9 mouse cellular contexts compared by ENCODE assay signal in genomic region chr2:93321946-93322345, GRCm38 (mm10). TPM values are rescaled to one million over a fixed set of nuclear protein-coding genes. Genes with fewer than 3 reads are reported as not detected.
A peak's percentile ranks its signal among the peaks of the same experiment; 100 is the strongest.
DNase-seq lines count a peak whose midpoint lies in the region; ATAC-seq and TF ChIP-seq lines count a peak whose summit lies in the region.
"Had no signal": no experiment of that assay in that cellular context is flagged by ENCODE, and none has a peak within 500 bp of the region (broad histone marks: within the 10 kb centered on the region; RNA-seq: fewer than 3 reads in every experiment).

No protein-coding gene starts in this region.

- no peaks in the 10 kb centered on the region for H3K27me3 ChIP-seq in intestine, embryonic 14.5 days (replicated peaks; ENCODE audit: control insufficient read depth, insufficient read depth, low read length)
- no peaks in the 10 kb centered on the region for H3K27me3 ChIP-seq in intestine, postnatal 0 days (replicated peaks; ENCODE audit: control insufficient read depth, insufficient read depth, low read length)
- H3K27me3 ChIP-seq in heart, embryonic 12.5 days (replicated peaks): no peaks in the 10 kb centered on the region
- H3K27me3 ChIP-seq in lung, postnatal 0 days (replicated peaks; ENCODE audit: insufficient read depth, low read length): no peaks in the 10 kb centered on the region

- TF ChIP-seq EP300 in lung, postnatal 0 days (IDR thresholded peaks at IDR 0.05): no peak

- no peaks in the 10 kb centered on the region for H3K9me3 ChIP-seq in intestine, embryonic 14.5 days (ENCODE audit: control insufficient read depth, low read length)
- 0 out of 2 replicates have a peak, but pooled peaks cover 4% of the 10 kb centered on the region for H3K9me3 ChIP-seq in intestine, postnatal 0 days (ENCODE audit: control insufficient read depth)
- no peaks in the 10 kb centered on the region for H3K9me3 ChIP-seq in heart, embryonic 12.5 days (replicated peaks)
- no peaks in the 10 kb centered on the region for H3K9me3 ChIP-seq in lung, postnatal 0 days (ENCODE audit: low read length)

- no peak overlapping the region for H3K4me3 ChIP-seq in intestine, embryonic 14.5 days (ENCODE audit: low read depth, low read length)
- no peak overlapping the region for H3K4me3 ChIP-seq in intestine, postnatal 0 days (ENCODE audit: low read depth, low read length)
- no peak overlapping the region for H3K4me3 ChIP-seq in heart, embryonic 12.5 days
- H3K4me3 ChIP-seq in lung, postnatal 0 days (ENCODE audit: low read depth, low read length): no peak overlapping the region

- DNase-seq in intestine, embryonic 14.5 days (ENCODE audit: low spot score): no peak
- DNase-seq in adrenal gland, postnatal 25 days: peak; percentile 42
- peak; percentile 34 for DNase-seq in lung, postnatal 0 days (ENCODE audit: low spot score)
- DNase-seq in left cerebral cortex, adult 9 months (ENCODE audit: low spot score in 2 of 2): no peak
- DNase-seq in layer of hippocampus, adult 9-11 months: no peak
- DNase-seq: midbrain, embryonic 14.5 days had no signal

- no peak overlapping the region for H3K4me2 ChIP-seq in intestine, embryonic 14.5 days (ENCODE audit: low read length)
- H3K4me2 ChIP-seq in intestine, postnatal 0 days (replicated peaks; ENCODE audit: low read depth): no peak overlapping the region
- no peak overlapping the region for H3K4me2 ChIP-seq in heart, embryonic 12.5 days
- no peak overlapping the region for H3K4me2 ChIP-seq in lung, postnatal 0 days (replicated peaks; ENCODE audit: low read depth, low read length)

- 0 out of 2 replicates have a peak overlapping the region, but pooled peaks have one; percentile 11 for H3K27ac ChIP-seq in intestine, embryonic 14.5 days (ENCODE audit: low read depth)
- no peak overlapping the region for H3K27ac ChIP-seq in intestine, postnatal 0 days (ENCODE audit: low read depth, low read length)
- 0 out of 2 replicates have a peak overlapping the region, but pooled peaks have one; percentile 34 for H3K27ac ChIP-seq in heart, embryonic 12.5 days (ENCODE audit: poor library complexity, severe bottlenecking)
- no peak overlapping the region for H3K27ac ChIP-seq in lung, postnatal 0 days (ENCODE audit: low read length)

- H3K36me3 ChIP-seq in intestine, embryonic 14.5 days (ENCODE audit: control insufficient read depth, insufficient read depth, low read length): no peaks in the 10 kb centered on the region
- H3K36me3 ChIP-seq in intestine, postnatal 0 days (ENCODE audit: control insufficient read depth, insufficient read depth): no peaks in the 10 kb centered on the region
- peaks cover 11% of the 10 kb centered on the region for H3K36me3 ChIP-seq in heart, embryonic 12.5 days
- H3K36me3 ChIP-seq in lung, postnatal 0 days (ENCODE audit: insufficient read depth, low read length): no peaks in the 10 kb centered on the region

- 48% methylated on average over 8 of the region's 8 CpGs for WGBS in intestine, embryonic 14.5 days
- 59% methylated on average over 8 of the region's 8 CpGs for WGBS in intestine, postnatal 0 days
- 64% methylated on average over 8 of the region's 8 CpGs for WGBS in heart, embryonic 12.5 days
- WGBS in lung, postnatal 0 days: 54% methylated on average over 8 of the region's 8 CpGs

- no peak overlapping the region for H3K9ac ChIP-seq in intestine, embryonic 14.5 days (ENCODE audit: low read length)
- no peak overlapping the region for H3K9ac ChIP-seq in intestine, postnatal 0 days (ENCODE audit: low read depth, low read length)
- peak overlapping the region; percentile 37; the same call in 1 of the 2 replicates for H3K9ac ChIP-seq in heart, embryonic 12.5 days
- H3K9ac ChIP-seq in lung, postnatal 0 days (replicated peaks; ENCODE audit: low read depth): no peak overlapping the region

- no peak for ATAC-seq in intestine, embryonic 14.5 days (replicated peaks; ENCODE audit: low FRiP score, low TSS enrichment, low read depth)
- no peak for ATAC-seq in intestine, postnatal 0 days
- ATAC-seq in heart, embryonic 12.5 days (ENCODE audit: insufficient number of reproducible peaks, low FRiP score): no peak
- ATAC-seq in lung, postnatal 0 days: peak; percentile 46; the same call in 1 of the 2 replicates
- ATAC-seq in granulocyte monocyte progenitor cell, adult 5-6 weeks (replicated peaks; ENCODE audit: poor library complexity, severe bottlenecking): no peak

- TF ChIP-seq CTCF in intestine, postnatal 0 days (IDR thresholded peaks at IDR 0.05; ENCODE audit: low read depth): no peak
- TF ChIP-seq CTCF in lung, postnatal 0 days (IDR thresholded peaks at IDR 0.05): no peak

- peaks cover 35% of the 10 kb centered on the region for H3K4me1 ChIP-seq in intestine, embryonic 14.5 days (replicated peaks; ENCODE audit: control insufficient read depth, insufficient read depth, low read length)
- 0 out of 2 replicates have a peak, but pooled peaks cover 4% of the 10 kb centered on the region for H3K4me1 ChIP-seq in intestine, postnatal 0 days (replicated peaks; ENCODE audit: control insufficient read depth, insufficient read depth, low read length)
- H3K4me1 ChIP-seq in heart, embryonic 12.5 days (replicated peaks): peaks cover 74% of the 10 kb centered on the region
- H3K4me1 ChIP-seq in lung, postnatal 0 days (ENCODE audit: insufficient read depth, low read depth, low read length): no peaks in the 10 kb centered on the region

RNA-seq across cellular contexts. Expression of gene Tspan18, which starts 12.4 kb away (rescaled TPM):
- polyA plus RNA-seq in intestine, embryonic 14.5 days (2014; fragmentation: Nextera tagmentation; extraction: Ambion mirVana): 36.1 and 41.0 TPM in 2 replicates
- 12.2 and 18.0 TPM in 2 replicates for polyA plus RNA-seq in intestine, postnatal 0 days (2015; fragmentation: Nextera tagmentation; extraction: Ambion mirVana)
- total RNA-seq in adrenal gland, postnatal 25 days (2021): 55.1 TPM in 2 replicates
- 58.5 and 63.8 TPM in 2 replicates for polyA plus RNA-seq in heart, embryonic 12.5 days (2016; fragmentation: Nextera tagmentation; extraction: Ambion mirVana)
- polyA plus RNA-seq in lung, postnatal 0 days (2015; fragmentation: Nextera tagmentation; extraction: Ambion mirVana): 36.4 and 39.9 TPM in 2 replicates
- 0.26 TPM in 1 of 2 replicates, not detected in the other for total RNA-seq in granulocyte monocyte progenitor cell, adult 5-6 weeks (2014; fragmentation: Nextera tagmentation)
- not detected in 2 replicates for total RNA-seq in granulocyte monocyte progenitor cell, adult 5-6 weeks (2017)

Comparison
In these comparisons a context has a peak if more than half of its experiments do, and no peak if none do; other contexts are left out.
1. H3K27ac ChIP-seq: peak in intestine, embryonic 14.5 days (single experiment) and heart, embryonic 12.5 days (single experiment); none in intestine, postnatal 0 days (single experiment) and lung, postnatal 0 days (single experiment).
2. DNase-seq: peak in adrenal gland, postnatal 25 days (single experiment) and lung, postnatal 0 days (single experiment); none in intestine, embryonic 14.5 days (single experiment), left cerebral cortex, adult 9 months (0 of 2) and layer of hippocampus, adult 9-11 months (single experiment).